Mouse (Mus musculus) C2C12 (cell line): ENCODE results near the gene Mpp1.

Source experiments
- CEBPB ChIP-seq: IDR thresholded peaks from one replicate; pipeline ENCODE4 v1.6.1; 2011; ENCODE audit warnings: low read depth, mild to moderate bottlenecking, control low read depth, moderate library complexity
- CTCF ChIP-seq: IDR thresholded peaks from one replicate; pipeline ENCODE4 v1.5.1; 2011; ENCODE audit not compliant: control insufficient read depth, insufficient read depth, insufficient read length
- MYOG ChIP-seq: IDR thresholded peaks from one replicate; pipeline ENCODE4 v1.6.1; 2011; ENCODE audit not compliant: control insufficient read depth, insufficient read length; ENCODE audit errors: extremely low read depth

DNA sequence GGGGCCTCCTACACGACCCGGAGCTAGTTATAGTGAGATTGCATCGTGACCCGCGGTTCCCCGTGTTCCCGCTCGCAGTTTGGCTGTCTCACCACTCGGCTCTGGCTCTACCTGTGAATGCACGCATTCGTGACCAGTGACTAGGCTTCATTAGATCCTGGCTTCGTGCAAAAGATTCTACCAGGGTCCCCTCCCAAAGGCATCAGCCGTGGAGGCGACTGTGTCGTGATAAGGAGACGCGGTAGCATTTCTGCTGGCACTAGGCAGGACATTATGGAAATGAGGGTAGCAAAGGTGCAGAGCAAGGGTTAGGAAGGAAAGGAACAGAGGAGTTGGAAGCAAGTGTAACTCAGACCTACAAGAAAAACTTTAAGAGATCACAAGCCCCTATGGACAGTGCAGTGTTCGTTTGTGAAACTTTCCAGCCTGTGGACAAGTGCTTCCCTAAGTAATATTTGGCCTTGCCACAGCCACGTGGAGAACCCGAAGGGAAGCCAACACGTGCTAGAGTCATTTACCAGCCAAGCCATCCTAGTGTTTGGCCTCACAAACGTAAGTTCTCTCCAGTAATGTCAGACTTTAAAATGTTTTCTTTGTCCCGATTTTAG is 34.5 kb downstream of the Mpp1 start:
- TF ChIP-seq CTCF = no peak
- no peak for TF ChIP-seq MYOG
- TF ChIP-seq CEBPB = no peak
